Mouse (Mus musculus): ENCODE results near the gene St7.

DNA sequence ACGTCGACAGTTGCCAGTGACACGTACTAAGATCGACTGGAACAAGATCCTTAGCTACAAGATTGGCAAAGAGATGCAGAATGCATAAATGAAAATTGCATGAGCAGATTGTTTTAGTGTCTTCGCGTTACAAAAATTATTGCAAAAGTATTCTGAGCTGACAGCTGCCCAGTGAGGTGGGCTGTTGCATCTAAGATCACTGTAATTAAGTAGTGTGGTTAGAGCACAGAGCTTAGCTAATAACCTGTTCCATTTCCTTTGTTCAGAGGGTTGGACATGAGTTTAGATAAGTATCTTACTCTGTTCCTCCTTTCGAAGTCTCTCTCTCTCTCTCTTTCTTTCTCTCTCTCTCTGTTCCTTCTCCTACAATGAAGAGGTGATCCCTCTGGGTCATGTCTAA, 27.4 kb upstream of the St7 start:
- no peak for TF ChIP-seq CTCF (conservative IDR thresholded peaks at IDR 0.05; ENCODE audit: insufficient read depth, insufficient read length, low read depth, low read length)
- no peak for TF ChIP-seq POLR2A (IDR thresholded peaks at IDR 0.05; ENCODE audit: low read depth, low read length)

Measured in kidney, adult 2 months (tissue).